Mouse (Mus musculus): ENCODE results near the gene Dnah3. TPM values are rescaled to one million over a fixed set of nuclear protein-coding genes. Genes with fewer than 3 reads are reported as not detected.

The Dnah3 gene
- polyA plus RNA-seq, 1 experiment from 2014 or later = not detected

- Histone ChIP-seq H3K9me3 (replicated peaks) (no peaks in the 10 kb centered on the region), H3K4me1 (peaks cover 22% of the 10 kb centered on the region), H3K36me3 (no peaks in the 10 kb centered on the region), H3K27me3 (ENCODE audit: low read depth, poor library complexity, severe bottlenecking) (peaks cover 23% of the 10 kb centered on the region), H3K4me3 (peak within 1 kb of the TSS; percentile 64), H3K27ac (replicated peaks) (peak within 1 kb of the TSS; percentile 78)
- WGBS = 1% methylated on average over 42 of the region's 42 CpGs
- peak; percentile 90 for DNase-seq (ENCODE audit: low spot score)
Measured at GRCm38 (mm10) chr7:120102164-120102972, 7.3 kb upstream of the Dnah3 start, which contains the start of gene Tmem159. TSS of gene Tmem159 (plus strand) at chr7:120102353.

- H3K36me3 ChIP-seq = no peaks in the 10 kb centered on the region
- H3K27me3 ChIP-seq (ENCODE audit: low read depth, poor library complexity, severe bottlenecking) = peaks cover 32% of the 10 kb centered on the region
- 25% methylated on average over 9 of the region's 9 CpGs for WGBS
- DNase-seq (ENCODE audit: low spot score) = peak; percentile 70
- no peaks in the 10 kb centered on the region for H3K9me3 ChIP-seq (replicated peaks)
- no peak overlapping the region for H3K27ac ChIP-seq (replicated peaks)
- peaks cover 20% of the 10 kb centered on the region for H3K4me1 ChIP-seq
- no peak overlapping the region for H3K4me3 ChIP-seq
Measured at GRCm38 (mm10) chr7:120098403-120098802, 3.3 kb upstream of the Dnah3 start.

GRCm38 (mm10) chr7:120097845-120098244 is 2.8 kb upstream of the Dnah3 start:
- Histone ChIP-seq H3K27ac (replicated peaks) (no peak overlapping the region), H3K36me3 (no peaks in the 10 kb centered on the region), H3K4me3 (no peak overlapping the region), H3K27me3 (ENCODE audit: low read depth, poor library complexity, severe bottlenecking) (peaks cover 26% of the 10 kb centered on the region), H3K9me3 (replicated peaks) (no peaks in the 10 kb centered on the region), H3K4me1 (peaks cover 20% of the 10 kb centered on the region)
- WGBS = 10% methylated on average over 7 of the region's 7 CpGs
- peak; percentile 63 for DNase-seq (ENCODE audit: low spot score)

- Histone ChIP-seq H3K9me3 (replicated peaks) (no peaks in the 10 kb centered on the region), H3K36me3 (no peaks in the 10 kb centered on the region)
- 93% methylated on average over 3 of the region's 3 CpGs for WGBS
Measured at GRCm38 (mm10) chr7:120094216-120094615, 864 bp downstream of the Dnah3 start.

GRCm38 (mm10) chr7:120093033-120093432 is 2.0 kb downstream of the Dnah3 start:
- WGBS = 26% methylated on average over 5 of the region's 5 CpGs
- Histone ChIP-seq H3K36me3 (no peaks in the 10 kb centered on the region), H3K4me1 (peaks cover 11% of the 10 kb centered on the region), H3K9me3 (replicated peaks) (no peaks in the 10 kb centered on the region), H3K27ac (replicated peaks) (no peak overlapping the region), H3K27me3 (ENCODE audit: low read depth, poor library complexity, severe bottlenecking) (peaks cover 19% of the 10 kb centered on the region), H3K4me3 (no peak overlapping the region)
- peak; percentile 33 for DNase-seq (ENCODE audit: low spot score)

More at GRCm38 (mm10) chr7:120094216-120094615, 864 bp downstream of the Dnah3 start:
- H3K4me3 ChIP-seq = no peak overlapping the region
- H3K27me3 ChIP-seq (ENCODE audit: low read depth, poor library complexity, severe bottlenecking) = peaks cover 19% of the 10 kb centered on the region
- H3K4me1 ChIP-seq = peaks cover 11% of the 10 kb centered on the region
- no peak for DNase-seq (ENCODE audit: low spot score)
- H3K27ac ChIP-seq (replicated peaks) = no peak overlapping the region

- Histone ChIP-seq H3K27me3 (ENCODE audit: low read depth, poor library complexity, severe bottlenecking) (no peaks in the 10 kb centered on the region), H3K27ac (replicated peaks) (no peak overlapping the region), H3K4me1 (no peaks in the 10 kb centered on the region), H3K9me3 (replicated peaks) (no peaks in the 10 kb centered on the region), H3K4me3 (no peak overlapping the region), H3K36me3 (no peaks in the 10 kb centered on the region)
- no peak for DNase-seq (ENCODE audit: low spot score)
- 85% methylated on average over 3 of the region's 3 CpGs for WGBS
Measured at GRCm38 (mm10) chr7:120080177-120080576, 14.9 kb downstream of the Dnah3 start.

- no peak for DNase-seq (ENCODE audit: low spot score)
- peaks cover 5% of the 10 kb centered on the region; the same call in 1 of the 2 replicates for H3K4me1 ChIP-seq
- no peak overlapping the region for H3K27ac ChIP-seq (replicated peaks)
- no peaks in the 10 kb centered on the region for H3K36me3 ChIP-seq
- H3K4me3 ChIP-seq = no peak overlapping the region
- H3K9me3 ChIP-seq (replicated peaks) = no peaks in the 10 kb centered on the region
- no peaks in the 10 kb centered on the region for H3K27me3 ChIP-seq (ENCODE audit: low read depth, poor library complexity, severe bottlenecking)
- 46% methylated on average over 3 of the region's 3 CpGs for WGBS
Measured at GRCm38 (mm10) chr7:120069164-120069563, 25.9 kb downstream of the Dnah3 start.

GRCm38 (mm10) chr7:120068114-120068513 is 27.0 kb downstream of the Dnah3 start:
- DNase-seq (ENCODE audit: low spot score) = no peak
- no peaks in the 10 kb centered on the region for H3K9me3 ChIP-seq (replicated peaks)
- WGBS = 91% methylated on average over 3 of the region's 3 CpGs
- peaks cover 5% of the 10 kb centered on the region; the same call in 1 of the 2 replicates for H3K4me1 ChIP-seq
- H3K4me3 ChIP-seq = no peak overlapping the region
- no peaks in the 10 kb centered on the region for H3K27me3 ChIP-seq (ENCODE audit: low read depth, poor library complexity, severe bottlenecking)
- H3K36me3 ChIP-seq = no peaks in the 10 kb centered on the region
- H3K27ac ChIP-seq (replicated peaks) = no peak overlapping the region

GRCm38 (mm10) chr7:120064045-120064444 is 31.0 kb downstream of the Dnah3 start:
- Histone ChIP-seq H3K36me3 (no peaks in the 10 kb centered on the region), H3K4me3 (no peak overlapping the region), H3K9me3 (replicated peaks) (no peaks in the 10 kb centered on the region), H3K27me3 (ENCODE audit: low read depth, poor library complexity, severe bottlenecking) (no peaks in the 10 kb centered on the region), H3K27ac (replicated peaks) (no peak overlapping the region), H3K4me1 (peaks cover 2% of the 10 kb centered on the region; the same call in 1 of the 2 replicates)
- WGBS = 88% methylated on average over 1 of the region's 1 CpGs
- DNase-seq (ENCODE audit: low spot score) = no peak

- H3K27ac ChIP-seq (replicated peaks) = no peak overlapping the region
- WGBS = 91% methylated on average over 3 of the region's 3 CpGs
- no peaks in the 10 kb centered on the region for H3K4me1 ChIP-seq
- H3K4me3 ChIP-seq = no peak overlapping the region
- no peaks in the 10 kb centered on the region for H3K9me3 ChIP-seq (replicated peaks)
- DNase-seq (ENCODE audit: low spot score) = no peak
- no peaks in the 10 kb centered on the region for H3K36me3 ChIP-seq
- H3K27me3 ChIP-seq (ENCODE audit: low read depth, poor library complexity, severe bottlenecking) = no peaks in the 10 kb centered on the region
Measured at GRCm38 (mm10) chr7:120055479-120055878, 39.6 kb downstream of the Dnah3 start.

- H3K4me3 ChIP-seq = no peak overlapping the region
- H3K27ac ChIP-seq (replicated peaks) = no peak overlapping the region
- DNase-seq (ENCODE audit: low spot score) = no peak
- H3K4me1 ChIP-seq = no peaks in the 10 kb centered on the region
- H3K27me3 ChIP-seq (ENCODE audit: low read depth, poor library complexity, severe bottlenecking) = no peaks in the 10 kb centered on the region
- 59% methylated on average over 2 of the region's 2 CpGs for WGBS
- H3K9me3 ChIP-seq (replicated peaks) = no peaks in the 10 kb centered on the region
- no peaks in the 10 kb centered on the region for H3K36me3 ChIP-seq
Measured at GRCm38 (mm10) chr7:120054016-120054415, 41.1 kb downstream of the Dnah3 start.

- no peak for DNase-seq (ENCODE audit: low spot score)
- no peak overlapping the region for H3K27ac ChIP-seq (replicated peaks)
- no peaks in the 10 kb centered on the region for H3K4me1 ChIP-seq
- no peaks in the 10 kb centered on the region for H3K27me3 ChIP-seq (ENCODE audit: low read depth, poor library complexity, severe bottlenecking)
- no peaks in the 10 kb centered on the region for H3K9me3 ChIP-seq (replicated peaks)
- no peaks in the 10 kb centered on the region for H3K36me3 ChIP-seq
- H3K4me3 ChIP-seq = no peak overlapping the region
Measured at GRCm38 (mm10) chr7:120050447-120050846, 44.6 kb downstream of the Dnah3 start.

- H3K4me1 ChIP-seq = no peaks in the 10 kb centered on the region
- DNase-seq (ENCODE audit: low spot score) = no peak
- no peaks in the 10 kb centered on the region for H3K27me3 ChIP-seq (ENCODE audit: low read depth, poor library complexity, severe bottlenecking)
- no peak overlapping the region for H3K27ac ChIP-seq (replicated peaks)
- no peak overlapping the region for H3K4me3 ChIP-seq
- no peaks in the 10 kb centered on the region for H3K36me3 ChIP-seq
- WGBS = 85% methylated on average over 3 of the region's 3 CpGs
- H3K9me3 ChIP-seq (replicated peaks) = no peaks in the 10 kb centered on the region
Measured at GRCm38 (mm10) chr7:120043990-120044389, 51.1 kb downstream of the Dnah3 start.

Data from midbrain, embryonic 10.5 days (tissue).